Mouse (Mus musculus) CH12.LX (cell line): ENCODE measurements around the gene Tlk2. TPM values are rescaled to one million over a fixed set of nuclear protein-coding genes. Genes with fewer than 3 reads are reported as not detected.

Experiments
- DNase-seq: peaks from one replicate; pipeline ENCODE4 v3.0.0-alpha.2; 2013; ENCODE audit errors: extremely low read depth
- H3K27ac ChIP-seq: 2 replicates; pipeline ENCODE4 v1.5.1; 2012; ENCODE audit warnings: low read depth, mild to moderate bottlenecking, control low read depth, moderate library complexity; ENCODE audit not compliant: insufficient read depth
- H3K27me3 ChIP-seq: replicated peaks from 2 replicates; pipeline ENCODE3; 2012; ENCODE audit warnings: inconsistent platforms
- H3K36me3 ChIP-seq, 2 experiments: replicated peaks in 1 of 2; 2 replicates each; pipeline versions ENCODE3 to v1.6.1; 2012; ENCODE audit warnings: inconsistent platforms in 1 of 2, low read length in 1 of 2, mild to moderate bottlenecking in 1 of 2, mixed read lengths in 1 of 2, moderate library complexity in 1 of 2; ENCODE audit not compliant: control insufficient read depth in 1 of 2, insufficient read depth in 1 of 2
- H3K4me1 ChIP-seq, 2 experiments: 2 replicates each; pipeline ENCODE4 v1.6.1; 2012; ENCODE audit warnings: inconsistent platforms in 1 of 2, moderate library complexity in 1 of 2; ENCODE audit not compliant: insufficient read depth in 2 of 2, control insufficient read depth in 1 of 2
- H3K4me2 ChIP-seq: 2 replicates; pipeline ENCODE4 v1.6.1; 2012; ENCODE audit warnings: low read depth, mild to moderate bottlenecking, control low read depth; ENCODE audit not compliant: poor library complexity, insufficient read depth, severe bottlenecking
- H3K4me3 ChIP-seq, 3 experiments: fragments of 150-350 bp in 1 of 3; sonication (generic) in 1 of 3; replicated peaks in 1 of 3; 2 replicates each; pipeline versions ENCODE3 to v1.5.1; 2011 to 2012; ENCODE audit warnings: low read depth in 2 of 3, low read length in 2 of 3, mild to moderate bottlenecking in 2 of 3, moderate library complexity in 2 of 3, control low read depth in 1 of 3, improper control_type of control experiment in 1 of 3, inconsistent platforms in 1 of 3, mixed read lengths in 1 of 3; ENCODE audit not compliant: poor library complexity in 1 of 3
- H3K79me2 ChIP-seq: replicated peaks from 2 replicates; pipeline ENCODE4 v1.6.1; 2012; ENCODE audit warnings: mild to moderate bottlenecking, moderate library complexity; ENCODE audit not compliant: control insufficient read depth, poor library complexity, insufficient read depth, severe bottlenecking; ENCODE audit errors: extremely low read depth
- H3K9ac ChIP-seq: 2 replicates; pipeline ENCODE4 v1.6.1; 2012; ENCODE audit warnings: low read depth, mild to moderate bottlenecking, control low read depth, moderate library complexity; ENCODE audit not compliant: insufficient read depth
- H3K9me3 ChIP-seq: replicated peaks from 2 replicates; pipeline ENCODE3; 2012; ENCODE audit warnings: low read length, inconsistent platforms, mixed read lengths
- CHD2 ChIP-seq: IDR thresholded peaks from 2 replicates; pipeline ENCODE4 v1.6.1; 2011; ENCODE audit warnings: low read length, improper control_type of control experiment
- E2F4 ChIP-seq: IDR thresholded peaks from 2 replicates; pipeline ENCODE4 v1.6.1; 2011; ENCODE audit warnings: low read depth, low read length, improper control_type of control experiment; ENCODE audit not compliant: insufficient replicate concordance
- ELF1 ChIP-seq: IDR thresholded peaks from 2 replicates; pipeline ENCODE4 v1.6.1; 2014; ENCODE audit warnings: low read depth, mild to moderate bottlenecking, inconsistent platforms, low read length, improper control_type of control experiment
- ETS1 ChIP-seq: conservative IDR thresholded peaks from 2 replicates; pipeline ENCODE4 v1.6.1; 2012; ENCODE audit warnings: low read depth, mild to moderate bottlenecking, inconsistent platforms, low read length, improper control_type of control experiment, moderate library complexity
- JUN ChIP-seq: IDR thresholded peaks from 2 replicates; pipeline ENCODE4 v1.6.1; 2011; ENCODE audit warnings: low read depth, mild to moderate bottlenecking, low read length, improper control_type of control experiment, moderate library complexity; ENCODE audit not compliant: insufficient read depth
- JUND ChIP-seq: conservative IDR thresholded peaks from 2 replicates; pipeline ENCODE4 v1.6.1; 2011; ENCODE audit warnings: low read depth, low read length, improper control_type of control experiment
- MAX ChIP-seq: IDR thresholded peaks from 2 replicates; pipeline ENCODE4 v1.6.1; 2011; ENCODE audit warnings: low read length, improper control_type of control experiment
- MAZ ChIP-seq: IDR thresholded peaks from 2 replicates; pipeline ENCODE4 v1.6.1; 2012; ENCODE audit warnings: low read depth, mild to moderate bottlenecking, inconsistent platforms, low read length, improper control_type of control experiment, moderate library complexity
- MEF2A ChIP-seq: IDR thresholded peaks from 2 replicates; pipeline ENCODE4 v1.6.1; 2014; ENCODE audit warnings: low read depth, mild to moderate bottlenecking, inconsistent platforms, low read length, improper control_type of control experiment, borderline replicate concordance
- NELFE ChIP-seq: IDR thresholded peaks from 2 replicates; pipeline ENCODE4 v1.6.1; 2011; ENCODE audit warnings: low read depth, low read length, improper control_type of control experiment
- POLR2A ChIP-seq: IDR thresholded peaks from 2 replicates; pipeline ENCODE4 v1.6.1; 2011; ENCODE audit warnings: low read depth, mild to moderate bottlenecking, improper control_type of control experiment, low read length
- POLR2AphosphoS2 ChIP-seq: IDR thresholded peaks from 2 replicates; pipeline ENCODE4 v1.6.1; 2011; ENCODE audit warnings: low read depth, low read length, improper control_type of control experiment
- SMC3 ChIP-seq: IDR thresholded peaks from 2 replicates; pipeline ENCODE4 v1.6.1; 2011; ENCODE audit warnings: low read depth, low read length, improper control_type of control experiment
- TBP ChIP-seq: conservative IDR thresholded peaks from 2 replicates; pipeline ENCODE4 v1.6.1; 2011; ENCODE audit warnings: low read depth, low read length, improper control_type of control experiment
- UBTF ChIP-seq: IDR thresholded peaks from 2 replicates; pipeline ENCODE4 v1.6.1; 2012; ENCODE audit warnings: low read depth, mild to moderate bottlenecking, inconsistent platforms, low read length, improper control_type of control experiment, moderate library complexity
- USF2 ChIP-seq: conservative IDR thresholded peaks from 2 replicates; pipeline ENCODE4 v1.6.1; 2011; ENCODE audit warnings: low read depth, low read length, improper control_type of control experiment
- dilution Hi-C: fragments of 300-500 bp; cut with MboI; formaldehyde crosslinking; loops from 2 replicates; pipeline ENCODE4 v1.14.3; 2020; ENCODE audit warnings: low sequenced_read_pairs; ENCODE audit not compliant: extremely low pct_unique_long_range_greater_than_20kb, extremely low pct_ligation_motif_present
- in situ Hi-C: fragments of 300-500 bp; cut with MboI; formaldehyde crosslinking; loops from 3 replicates; pipeline ENCODE4 v1.14.3; 2019; ENCODE audit warnings: low sequenced_read_pairs, low pct_ligation_motif_present, low pct_unique_long_range_greater_than_20kb, mixed read lengths
- polyA plus RNA-seq: library from polyadenylated mRNA; unstranded; fragments of >175 nt; gene quantifications from 2 replicates; pipeline ENCODE4 v1.2.1, GENCODE M21; 2012; ENCODE audit warnings: low read depth; ENCODE audit not compliant: insufficient read length
- total RNA-seq, 2 experiments: library from RNA; depleted of rRNA; stranded (reverse); fragments of 300-350 nt in 1 of 2; fragments of >200 nt in 1 of 2; gene quantifications; 2 replicates each; pipeline ENCODE4 v1.2.3; 2012 to 2014

Gene Tlk2
- total and polyA plus RNA-seq, 3 experiments: 78.0 to 90.6 (median 85.1) TPM

GRCm38 (mm10) chr11:105280456-105280855 is 101.8 kb downstream of the Tlk2 start:
- Histone ChIP-seq H3K27me3 (no peaks in the 10 kb centered on the region), H3K4me2 (no peak overlapping the region), H3K4me3 (no peak overlapping the region), H3K36me3 (peaks cover 66 to 94% of the 10 kb centered on the region in 2 experiments), H3K27ac (no peak overlapping the region), H3K79me2 (no peaks in the 10 kb centered on the region), H3K4me1 (no peaks in the 10 kb centered on the region), H3K9ac (no peak overlapping the region), H3K9me3 (no peaks in the 10 kb centered on the region)
- TF ChIP-seq MAZ (no peak), SMC3 (no peak), JUND (no peak), ETS1 (no peak), TBP (no peak), ELF1 (no peak), MEF2A (no peak), POLR2A (no peak), E2F4 (no peak), JUN (no peak), NELFE (no peak), USF2 (no peak), POLR2AphosphoS2 (no peak)
- in situ Hi-C loops (no loop called here), dilution Hi-C loops (no loop called here)
- no peak for DNase-seq

DNA sequence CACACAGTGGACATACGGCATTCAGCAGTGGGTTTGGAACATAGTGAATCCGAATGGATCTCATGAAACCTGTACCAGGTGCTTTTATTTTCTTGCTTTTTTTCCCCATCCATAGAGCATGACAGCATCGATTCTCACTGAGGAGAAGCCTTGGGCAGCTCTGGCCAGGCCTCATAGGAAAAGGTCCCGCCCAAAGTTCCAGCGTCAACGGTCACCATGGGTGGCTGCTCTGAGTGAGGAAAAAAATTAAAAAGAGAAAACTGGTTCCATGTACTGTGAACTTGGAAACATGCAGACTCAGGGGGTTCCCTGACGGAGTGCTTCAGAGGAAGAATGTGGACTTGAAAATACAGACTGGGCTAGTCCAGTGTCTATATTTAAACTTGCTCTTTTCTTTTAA is 102.7 kb downstream of the Tlk2 start:
- H3K9ac ChIP-seq: no peak overlapping the region
- H3K79me2 ChIP-seq: no peaks in the 10 kb centered on the region
- dilution Hi-C loops (no loop called here), in situ Hi-C loops (no loop called here)
- H3K4me2 ChIP-seq: no peak overlapping the region
- peaks cover 60 to 94% of the 10 kb centered on the region in 2 experiments for H3K36me3 ChIP-seq
- no peak overlapping the region for H3K4me3 ChIP-seq
- TF ChIP-seq CHD2: no peak
- TF ChIP-seq MAX: no peak
- TF ChIP-seq UBTF: no peak
- TF ChIP-seq USF2: no peak
- H3K27me3 ChIP-seq: no peaks in the 10 kb centered on the region
- no peak for DNase-seq
- no peak overlapping the region for H3K27ac ChIP-seq
- H3K9me3 ChIP-seq: no peaks in the 10 kb centered on the region
- H3K4me1 ChIP-seq: no peaks in the 10 kb centered on the region
